Mouse (Mus musculus) cerebellum, adult 9-11 months (tissue): ENCODE data around the gene Ppp1cc.

Experiments
- DNase-seq: peaks from one replicate; pipeline ENCODE4 v3.0.0; 2022

Gene Ppp1cc

DNA sequence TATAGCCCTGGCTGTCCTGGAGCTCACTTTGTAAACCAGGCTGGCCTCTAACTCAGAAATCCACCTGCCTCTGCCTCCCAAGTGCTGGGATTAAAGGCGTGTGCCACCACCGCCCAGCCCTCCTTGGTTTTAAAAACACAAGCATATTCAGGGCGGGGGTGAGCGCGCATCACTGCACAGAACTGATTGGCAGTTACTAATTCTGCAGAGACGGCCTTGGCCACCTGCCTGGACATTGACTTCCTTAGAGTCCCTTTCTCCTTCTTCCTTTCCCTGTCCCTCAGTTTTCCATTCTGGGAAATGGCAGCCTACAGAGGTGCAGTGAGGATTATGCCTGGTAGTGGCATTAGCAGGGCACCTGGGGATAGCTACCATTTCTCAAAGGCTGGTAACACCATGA lies 59.6 kb downstream of the Ppp1cc start:
- no peak for DNase-seq

DNA sequence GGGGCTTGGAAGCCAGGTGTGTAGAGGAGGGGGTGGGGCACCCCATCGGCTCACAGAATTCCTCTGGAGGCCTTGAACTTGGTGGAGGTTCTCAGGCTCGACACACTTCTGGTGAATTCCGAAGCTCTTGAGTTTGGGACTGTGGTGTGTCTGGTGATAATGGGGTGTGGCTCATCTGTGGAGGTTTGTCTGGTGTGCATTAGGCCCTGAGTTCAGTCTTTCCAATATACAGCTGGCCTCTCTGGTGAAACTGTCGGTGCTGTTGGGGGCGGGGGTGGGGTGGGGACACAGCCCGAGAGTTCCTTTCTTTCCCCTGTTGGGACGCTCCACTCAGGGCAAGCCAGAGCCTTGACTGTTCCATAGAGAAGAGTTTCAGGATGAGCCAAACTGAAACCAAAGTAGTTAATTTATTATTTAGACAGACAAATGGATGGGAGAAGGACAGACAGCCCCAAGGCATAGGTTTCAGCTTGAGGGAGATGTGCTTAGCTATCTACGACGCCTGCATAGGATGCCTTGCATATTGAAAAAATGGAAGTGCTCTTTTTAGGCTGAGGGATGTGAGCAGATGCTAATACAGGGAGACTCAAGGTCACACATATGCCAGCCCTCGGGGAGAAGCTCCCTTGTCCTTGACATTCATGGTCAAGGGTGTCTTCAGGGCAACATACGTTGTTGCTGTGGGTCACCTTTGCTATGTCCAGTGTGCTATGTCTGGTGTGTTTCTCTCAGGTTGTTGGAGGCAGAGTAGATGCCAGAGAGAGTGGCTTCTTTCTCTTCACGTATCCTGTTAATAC lies 60.2 kb downstream of the Ppp1cc start:
- DNase-seq = no peak

GRCm38 (mm10) chr5:122218928-122219327 lies 60.9 kb downstream of the Ppp1cc start:
- DNase-seq = no peak

GRCm38 (mm10) chr5:122219655-122220629 lies 61.9 kb downstream of the Ppp1cc start:
- DNase-seq = no peak

DNA sequence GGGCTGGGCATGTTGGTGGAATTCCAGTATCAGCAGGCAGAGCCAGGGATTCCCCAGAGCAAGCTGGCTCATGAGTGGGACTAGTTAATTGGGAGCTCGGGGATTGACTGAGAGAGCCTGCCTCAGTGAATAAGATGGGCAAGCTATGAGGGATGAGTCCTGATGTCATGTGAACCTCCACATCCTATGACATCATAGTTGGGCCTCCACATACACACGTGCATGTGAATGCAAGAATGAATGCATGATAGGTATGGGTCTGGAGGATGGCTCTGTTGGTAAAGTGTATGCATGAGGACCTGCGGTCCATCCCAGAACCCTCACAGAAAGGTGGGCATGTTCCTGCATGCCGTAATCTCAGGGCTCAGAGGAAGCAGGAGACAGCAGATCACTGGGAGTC lies 63.0 kb downstream of the Ppp1cc start:
- DNase-seq = no peak

DNA sequence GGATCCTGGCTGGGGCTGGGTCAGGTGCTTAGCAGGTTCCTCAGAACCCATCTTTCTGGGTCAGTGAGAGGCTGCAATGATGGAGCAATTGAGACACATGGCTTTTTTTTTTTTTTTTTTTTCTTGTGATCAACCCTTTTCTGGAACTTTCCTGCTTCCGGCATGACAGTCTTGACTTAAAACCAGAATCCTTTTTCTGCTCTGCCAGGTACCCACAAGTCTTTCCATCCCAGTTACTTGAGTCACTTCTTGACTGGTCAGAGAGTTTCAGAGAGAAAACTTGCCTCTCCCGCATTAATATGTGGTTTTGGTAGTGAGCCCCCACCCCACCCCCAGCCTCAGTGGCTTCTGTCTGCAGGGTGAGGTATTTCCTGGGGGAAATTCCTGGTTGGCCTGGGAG lies 66.2 kb downstream of the Ppp1cc start:
- DNase-seq = no peak
